In genomic region chr2:34031421-34031820, GRCm38 (mm10) we compare ENCODE assay signal across 11 mouse cellular contexts.
DNase-seq lines count a peak whose midpoint lies in the region; ATAC-seq lines count a peak whose summit lies in the region.
"Had no signal": no experiment of that assay in that cellular context is flagged by ENCODE, and none has a peak within 500 bp of the region (broad histone marks: within the 10 kb centered on the region; RNA-seq: fewer than 3 reads in every experiment).

No protein-coding gene starts in this region.

- no peak overlapping the region for H3K27ac ChIP-seq in heart, embryonic 16.5 days (ENCODE audit: low read length)
- peak overlapping the region; percentile 21 for H3K27ac ChIP-seq in forebrain, embryonic 15.5 days (replicated peaks)
- no peak overlapping the region for H3K27ac ChIP-seq in midbrain, embryonic 11.5 days (ENCODE audit: low read depth, low read length)
- H3K27ac ChIP-seq: left cerebral cortex, adult 2 months had no signal

- intact Hi-C loops in heart, postnatal 36 days (cut with DNase I) = no loop called here

- H3K9ac ChIP-seq in heart, embryonic 16.5 days (ENCODE audit: low read length) = no peak overlapping the region
- no peak overlapping the region for H3K9ac ChIP-seq in forebrain, embryonic 15.5 days (replicated peaks)
- no peak overlapping the region for H3K9ac ChIP-seq in midbrain, embryonic 11.5 days (ENCODE audit: low read length)

- 23% methylated on average over 7 of the region's 7 CpGs for WGBS in heart, embryonic 16.5 days
- WGBS in forebrain, embryonic 15.5 days = 15% methylated on average over 7 of the region's 7 CpGs
- 17% methylated on average over 7 of the region's 7 CpGs for WGBS in midbrain, embryonic 11.5 days

- no peaks in the 10 kb centered on the region for H3K36me3 ChIP-seq in heart, embryonic 16.5 days (ENCODE audit: control insufficient read depth, insufficient read depth)
- no peaks in the 10 kb centered on the region for H3K36me3 ChIP-seq in forebrain, embryonic 15.5 days
- H3K36me3 ChIP-seq in midbrain, embryonic 11.5 days (ENCODE audit: control insufficient read depth, insufficient read depth, low read length) = no peaks in the 10 kb centered on the region

- no peak overlapping the region for H3K4me3 ChIP-seq in heart, embryonic 16.5 days (ENCODE audit: low read length)
- no peak overlapping the region for H3K4me3 ChIP-seq in forebrain, embryonic 15.5 days
- H3K4me3 ChIP-seq in midbrain, embryonic 11.5 days (ENCODE audit: low read depth, low read length) = no peak overlapping the region
- H3K4me3 ChIP-seq: left cerebral cortex, adult 2 months had no signal

- no peaks in the 10 kb centered on the region for H3K27me3 ChIP-seq in heart, embryonic 16.5 days (ENCODE audit: control insufficient read depth, insufficient read depth, low read length)
- H3K27me3 ChIP-seq in forebrain, embryonic 15.5 days = no peaks in the 10 kb centered on the region
- no peaks in the 10 kb centered on the region for H3K27me3 ChIP-seq in midbrain, embryonic 11.5 days (ENCODE audit: control insufficient read depth, insufficient read depth, low read length)

- peaks cover 9% of the 10 kb centered on the region; the same call in 1 of the 2 replicates for H3K4me1 ChIP-seq in heart, embryonic 16.5 days (ENCODE audit: control insufficient read depth, insufficient read depth, low read length)
- H3K4me1 ChIP-seq in forebrain, embryonic 15.5 days = peaks cover 28% of the 10 kb centered on the region
- peaks cover 20% of the 10 kb centered on the region for H3K4me1 ChIP-seq in midbrain, embryonic 11.5 days (ENCODE audit: control insufficient read depth, insufficient read depth, low read length)

- no peak for DNase-seq in heart, postnatal 36 days
- peak; percentile 10 for DNase-seq in brain, adult 2 months (ENCODE audit: low read depth, low spot score)
- DNase-seq in midbrain, embryonic 11.5 days (ENCODE audit: low spot score, missing footprints) = peak; percentile 84
- DNase-seq in cerebellum, adult 11 months = no peak
- DNase-seq in cerebellum, adult 9-11 months = no peak
- DNase-seq: thymus, postnatal 25 days had no signal

- ATAC-seq in heart, embryonic 16.5 days (replicated peaks; ENCODE audit: extremely low read depth, insufficient read depth, low FRiP score) = no peak
- ATAC-seq in forebrain, embryonic 15.5 days (replicated peaks) = no peak
- no peak for ATAC-seq in midbrain, embryonic 11.5 days (ENCODE audit: low FRiP score)
- ATAC-seq in erythroid progenitor cell, adult 5-6 weeks (replicated peaks; ENCODE audit: low FRiP score, poor library complexity, severe bottlenecking) = no peak
- ATAC-seq: inflammation-experienced regulatory T-cells, adult 6 months had no signal

- H3K4me2 ChIP-seq in heart, embryonic 16.5 days (ENCODE audit: low read depth, low read length) = peak overlapping the region; percentile 12; the same call in 1 of the 2 replicates
- no peak overlapping the region; the same call in 1 of the 2 replicates for H3K4me2 ChIP-seq in forebrain, embryonic 15.5 days (replicated peaks)
- 0 out of 2 replicates have a peak overlapping the region, but pooled peaks have one; percentile 17 for H3K4me2 ChIP-seq in midbrain, embryonic 11.5 days

- H3K9me3 ChIP-seq in heart, embryonic 16.5 days (replicated peaks; ENCODE audit: control insufficient read depth, low read length) = no peaks in the 10 kb centered on the region
- H3K9me3 ChIP-seq in forebrain, embryonic 15.5 days = no peaks in the 10 kb centered on the region
- no peaks in the 10 kb centered on the region for H3K9me3 ChIP-seq in midbrain, embryonic 11.5 days (ENCODE audit: control insufficient read depth, low read length)

Comparison
In these comparisons a context has a peak if more than half of its experiments do, and no peak if none do; other contexts are left out.
1. DNase-seq: peak in brain, adult 2 months (single experiment) and midbrain, embryonic 11.5 days (single experiment); none in heart, postnatal 36 days (0 of 2), cerebellum, adult 11 months (single experiment) and cerebellum, adult 9-11 months (single experiment).